In genomic region chr11:117354107-117354506, GRCm38 (mm10) we compare ENCODE assay signal across 14 mouse cellular contexts.
DNase-seq lines count a peak whose midpoint lies in the region; ATAC-seq and TF ChIP-seq lines count a peak whose summit lies in the region.
"Had no signal": no experiment of that assay in that cellular context is flagged by ENCODE, and none has a peak within 500 bp of the region (broad histone marks: within the 10 kb centered on the region; RNA-seq: fewer than 3 reads in every experiment).

No protein-coding gene starts in this region.

- peaks cover 70% of the 10 kb centered on the region for H3K36me3 ChIP-seq in heart, embryonic 12.5 days
- peaks cover 72 to 81% of the 10 kb centered on the region in 2 experiments for H3K36me3 ChIP-seq in CH12.LX (replicated peaks in 1 of 2; ENCODE audit: control insufficient read depth in 1 of 2, insufficient read depth in 1 of 2, low read length in 1 of 2)
- H3K36me3 ChIP-seq in midbrain, embryonic 13.5 days: peaks cover 80% of the 10 kb centered on the region

- H3K27ac ChIP-seq in heart, embryonic 12.5 days (ENCODE audit: poor library complexity, severe bottlenecking): no peak overlapping the region
- no peak overlapping the region for H3K27ac ChIP-seq in CH12.LX (ENCODE audit: insufficient read depth, low read depth)
- H3K27ac ChIP-seq in midbrain, embryonic 13.5 days: no peak overlapping the region
- no peak overlapping the region for H3K27ac ChIP-seq in left cerebral cortex, adult 2 months
- H3K27ac ChIP-seq: hindbrain, postnatal 0 days had no signal

- no peak overlapping the region for H3K4me3 ChIP-seq in heart, embryonic 12.5 days
- no peak overlapping the region for H3K4me3 ChIP-seq in CH12.LX (replicated peaks in 1 of 3; ENCODE audit: low read depth in 2 of 3, low read length in 2 of 3, poor library complexity in 1 of 3)
- no peak overlapping the region for H3K4me3 ChIP-seq in midbrain, embryonic 13.5 days (replicated peaks)
- H3K4me3 ChIP-seq in left cerebral cortex, adult 2 months: no peak overlapping the region

- 83% methylated on average over 4 of the region's 4 CpGs for WGBS in heart, embryonic 12.5 days
- 97% methylated on average over 4 of the region's 4 CpGs for WGBS in midbrain, embryonic 13.5 days

- peak; percentile 86 to 89 for DNase-seq in heart, adult 18-20 months
- DNase-seq in CH12.LX (ENCODE audit: extremely low read depth): no peak
- peak; percentile 77 for DNase-seq in gastrocnemius, postnatal 14 days
- peak; percentile 66 to 74 for DNase-seq in kidney, adult 8-10 months
- no peak for DNase-seq in right cerebral cortex, postnatal 36 days (ENCODE audit: low spot score in 2 of 2)
- no peak for DNase-seq in left cerebral cortex, adult 2 months (ENCODE audit: extremely low spot score in 1 of 2, low spot score in 2 of 2)
- DNase-seq: cerebellum, postnatal 25 days; layer of hippocampus, postnatal 36 days; thymus, postnatal 14 days had no signal

- no peaks in the 10 kb centered on the region for H3K27me3 ChIP-seq in heart, embryonic 12.5 days (replicated peaks)
- H3K27me3 ChIP-seq in CH12.LX (replicated peaks): no peaks in the 10 kb centered on the region
- H3K27me3 ChIP-seq in midbrain, embryonic 13.5 days: no peaks in the 10 kb centered on the region
- H3K27me3 ChIP-seq: Patski had no signal

- H3K9ac ChIP-seq in heart, embryonic 12.5 days: no peak overlapping the region
- H3K9ac ChIP-seq in CH12.LX (ENCODE audit: insufficient read depth, low read depth): no peak overlapping the region
- H3K9ac ChIP-seq in midbrain, embryonic 13.5 days (replicated peaks): no peak overlapping the region

- TF ChIP-seq EP300 in CH12.LX (IDR thresholded peaks at IDR 0.05; ENCODE audit: low read length): 0 out of 2 replicates have a peak, but pooled peaks have one; percentile 15

- H3K4me2 ChIP-seq in heart, embryonic 12.5 days: no peak overlapping the region
- no peak overlapping the region for H3K4me2 ChIP-seq in CH12.LX (ENCODE audit: insufficient read depth, low read depth, poor library complexity, severe bottlenecking)
- no peak overlapping the region for H3K4me2 ChIP-seq in midbrain, embryonic 13.5 days (replicated peaks)
- H3K4me2 ChIP-seq: liver, embryonic 11.5 days had no signal

- no peak for TF ChIP-seq POLR2A in CH12.LX (IDR thresholded peaks at IDR 0.05; ENCODE audit: low read depth, low read length)

- no peak; the same call in 1 of the 2 replicates for TF ChIP-seq RAD21 in CH12.LX (IDR thresholded peaks at IDR 0.05; ENCODE audit: low read depth, low read length)

- no peak for ATAC-seq in heart, embryonic 12.5 days (ENCODE audit: insufficient number of reproducible peaks, low FRiP score)
- ATAC-seq in midbrain, embryonic 13.5 days: no peak
- ATAC-seq: hindbrain, postnatal 0 days; Patski had no signal

- intact Hi-C loops in gastrocnemius, postnatal 14 days (cut with DNase I; ENCODE audit: low total_unique reads): no loop called here
- intact Hi-C loops in left cerebral cortex, adult 2 months (cut with DNase I): no loop called here

- no peak for TF ChIP-seq CTCF in CH12.LX (conservative IDR thresholded peaks at IDR 0.05 in 1 of 2, IDR thresholded peaks at IDR 0.05 in 1 of 2; ENCODE audit: low read depth in 2 of 2, low read length in 2 of 2)
- TF ChIP-seq CTCF in left cerebral cortex, adult 2 months (IDR thresholded peaks at IDR 0.05): no peak

- in situ Hi-C loops in CH12.LX (cut with MboI; ENCODE audit: low pct_ligation_motif_present, low pct_unique_long_range_greater_than_20kb, low sequenced_read_pairs): no loop called here

- dilution Hi-C loops in CH12.LX (cut with MboI; ENCODE audit: extremely low pct_ligation_motif_present, extremely low pct_unique_long_range_greater_than_20kb, low sequenced_read_pairs): loop anchor here (25.0 kb wide), 1 partner anchor 117 kb away; no protein-coding TSS in a partner anchor

- peaks cover 18% of the 10 kb centered on the region for H3K4me1 ChIP-seq in heart, embryonic 12.5 days (replicated peaks)
- H3K4me1 ChIP-seq in CH12.LX (ENCODE audit: control insufficient read depth in 1 of 2, insufficient read depth in 2 of 2): peaks cover 50 to 73% of the 10 kb centered on the region in 2 experiments
- peaks cover 17% of the 10 kb centered on the region for H3K4me1 ChIP-seq in midbrain, embryonic 13.5 days (replicated peaks)

- peaks cover 8% of the 10 kb centered on the region for H3K79me2 ChIP-seq in CH12.LX (replicated peaks; ENCODE audit: control insufficient read depth, extremely low read depth, insufficient read depth, poor library complexity, severe bottlenecking)

- H3K9me3 ChIP-seq in heart, embryonic 12.5 days (replicated peaks): 0 out of 2 replicates have a peak, but pooled peaks cover 8% of the 10 kb centered on the region
- peaks cover 17% of the 10 kb centered on the region for H3K9me3 ChIP-seq in CH12.LX (replicated peaks; ENCODE audit: low read length)
- no peaks in the 10 kb centered on the region for H3K9me3 ChIP-seq in midbrain, embryonic 13.5 days

TF ChIP-seq in CH12.LX, 34 proteins besides CTCF, POLR2A, EP300 and RAD21:
- no peak for TF ChIP-seq SIN3A (IDR thresholded peaks at IDR 0.05; ENCODE audit: low read length)
- TF ChIP-seq GABPA (IDR thresholded peaks at IDR 0.05; ENCODE audit: insufficient replicate concordance, low read depth, low read length): no peak
- TF ChIP-seq ZMIZ1 (IDR thresholded peaks at IDR 0.05; ENCODE audit: low read depth, low read length): no peak
- TF ChIP-seq MAZ (IDR thresholded peaks at IDR 0.05; ENCODE audit: low read depth, low read length): no peak
- 0 out of 2 replicates have a peak, but pooled peaks have one; percentile 3 for TF ChIP-seq SMC3 (IDR thresholded peaks at IDR 0.05; ENCODE audit: low read depth, low read length)
- TF ChIP-seq JUND (conservative IDR thresholded peaks at IDR 0.05; ENCODE audit: low read depth, low read length): no peak
- TF ChIP-seq TCF12 (IDR thresholded peaks at IDR 0.05; ENCODE audit: low read depth, low read length): no peak
- no peak for TF ChIP-seq MAX (IDR thresholded peaks at IDR 0.05; ENCODE audit: low read length)

Comparison
In these comparisons a context has a peak if more than half of its experiments do, and no peak if none do; other contexts are left out.
1. DNase-seq: peak in heart, adult 18-20 months (2 of 2), gastrocnemius, postnatal 14 days (single experiment) and kidney, adult 8-10 months (2 of 2); none in CH12.LX (single experiment), right cerebral cortex, postnatal 36 days (0 of 2) and left cerebral cortex, adult 2 months (0 of 2).